Mouse (Mus musculus) olfactory bulb, adult 2 months (tissue): ENCODE measurements around the gene Gm28043. TPM values are rescaled to one million over a fixed set of nuclear protein-coding genes. Genes with fewer than 3 reads are reported as not detected.

Source experiments
- H3K27ac ChIP-seq: fragments of 200-500 bp; 2 replicates; pipeline ENCODE4 v1.5.1; 2012; ENCODE audit warnings: low read depth, low read length; ENCODE audit not compliant: insufficient read depth
- H3K4me1 ChIP-seq: fragments of 200-500 bp; 2 replicates; pipeline ENCODE4 v1.6.1; 2012; ENCODE audit warnings: low read length; ENCODE audit not compliant: control insufficient read depth, insufficient read depth
- H3K4me3 ChIP-seq: fragments of 200-500 bp; 2 replicates; pipeline ENCODE4 v1.5.1; 2012; ENCODE audit warnings: mild to moderate bottlenecking, low read depth, low read length, moderate library complexity; ENCODE audit not compliant: insufficient read depth
- CTCF ChIP-seq: fragments of 200-500 bp; IDR thresholded peaks from 2 replicates; pipeline ENCODE4 v1.5.1; 2012; ENCODE audit warnings: low read depth, mild to moderate bottlenecking, low read length, moderate library complexity; ENCODE audit not compliant: insufficient read depth
- POLR2A ChIP-seq: fragments of 200-500 bp; IDR thresholded peaks from 2 replicates; pipeline ENCODE4 v1.6.1; 2012; ENCODE audit warnings: mild to moderate bottlenecking, low read depth, low read length, moderate library complexity; ENCODE audit not compliant: insufficient read depth
- WGBS: fragments of 180-500 bp; shearing (Covaris S2); methylation state at CpG from one replicate; pipeline ENCODE4 v1.1.7; 2018; 5-methylcytosine and 5-hydroxymethylcytosine counted together
- polyA plus RNA-seq: library from polyadenylated mRNA; stranded (reverse); fragments of >200 nt; gene quantifications from 2 replicates; pipeline ENCODE4 v1.2.4, GENCODE M21; 2012; ENCODE audit warnings: low replicate concordance; ENCODE audit not compliant: missing spikeins, insufficient read depth, insufficient read length

Gm28043 gene
- polyA plus RNA-seq, 1 experiment = not detected

DNA sequence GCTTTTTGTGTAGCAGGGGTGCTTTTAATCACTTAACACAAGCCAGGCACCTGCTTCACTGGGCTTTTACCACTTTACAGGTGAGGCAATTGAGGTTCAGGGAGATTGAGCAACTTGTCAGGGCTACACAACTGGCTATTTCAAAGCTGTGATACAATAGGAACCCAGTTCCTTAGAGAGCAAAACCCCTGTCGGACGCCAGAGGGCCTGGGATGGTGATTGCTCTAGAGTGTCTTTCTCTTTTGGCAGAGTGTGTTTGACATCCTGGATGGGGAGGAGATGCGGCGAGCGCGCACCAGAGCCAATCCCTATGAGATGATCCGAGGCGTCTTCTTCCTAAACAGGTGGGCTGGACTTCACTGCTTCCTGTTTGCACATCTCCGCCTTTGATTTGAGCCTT is 67.0 kb downstream of the Gm28043 start:
- Histone ChIP-seq H3K4me3 (no peak overlapping the region), H3K27ac (no peak overlapping the region), H3K4me1 (no peaks in the 10 kb centered on the region)
- TF ChIP-seq POLR2A = no peak
- TF ChIP-seq CTCF = no peak
- 93% methylated on average over 9 of the region's 9 CpGs for WGBS

DNA sequence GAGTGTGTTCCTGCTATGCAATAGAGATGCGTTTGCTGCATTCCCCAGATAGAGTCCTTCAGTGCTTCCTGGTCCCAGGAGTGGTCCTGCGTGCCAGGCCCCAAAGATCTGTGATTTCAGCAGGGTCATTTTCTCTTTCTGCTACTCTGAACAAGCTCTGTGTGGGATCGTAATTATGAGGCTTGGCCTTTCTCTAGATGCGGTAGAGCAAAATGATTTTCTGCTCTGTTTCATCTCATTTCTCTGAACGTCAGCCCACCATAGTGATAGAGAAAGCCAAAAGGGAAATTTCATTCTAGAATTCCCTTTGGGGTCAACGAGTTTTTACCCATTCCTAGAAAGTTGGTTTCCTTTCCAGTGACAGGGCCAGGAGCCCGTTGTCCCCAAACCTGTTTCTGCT is 67.6 kb downstream of the Gm28043 start:
- no peak overlapping the region for H3K27ac ChIP-seq
- H3K4me3 ChIP-seq = no peak overlapping the region
- TF ChIP-seq POLR2A (no peak), CTCF (no peak)
- H3K4me1 ChIP-seq = no peaks in the 10 kb centered on the region
- 62% methylated on average over 7 of the region's 7 CpGs for WGBS

GRCm38 (mm10) chr17:29683127-29683526 is 68.5 kb downstream of the Gm28043 start:
- whole genome bisulfite sequencing = 77% methylated on average over 2 of the region's 2 CpGs
- peaks cover 6% of the 10 kb centered on the region; the same call in 1 of the 2 replicates for H3K4me1 ChIP-seq
- TF ChIP-seq POLR2A (no peak), CTCF (no peak)
- no peak overlapping the region for H3K27ac ChIP-seq
- no peak overlapping the region for H3K4me3 ChIP-seq

- TF ChIP-seq CTCF (no peak), POLR2A (no peak)
- no peak overlapping the region for H3K27ac ChIP-seq
Measured at GRCm38 (mm10) chr17:29684275-29684674, 69.6 kb downstream of the Gm28043 start.

GRCm38 (mm10) chr17:29686771-29687170 is 72.1 kb downstream of the Gm28043 start:
- 98% methylated on average over 5 of the region's 5 CpGs for WGBS
- Histone ChIP-seq H3K4me3 (no peak overlapping the region), H3K27ac (no peak overlapping the region), H3K4me1 (peaks cover 6% of the 10 kb centered on the region; the same call in 1 of the 2 replicates)
- no peak for TF ChIP-seq POLR2A
- TF ChIP-seq CTCF = no peak

More at GRCm38 (mm10) chr17:29684275-29684674, 69.6 kb downstream of the Gm28043 start:
- no peak overlapping the region for H3K4me3 ChIP-seq
- H3K4me1 ChIP-seq = peaks cover 6% of the 10 kb centered on the region; the same call in 1 of the 2 replicates
- 94% methylated on average over 4 of the region's 4 CpGs for WGBS

- WGBS = 85% methylated on average over 6 of the region's 6 CpGs
- TF ChIP-seq POLR2A (no peak), CTCF (no peak)
- no peak overlapping the region for H3K27ac ChIP-seq
- no peak overlapping the region for H3K4me3 ChIP-seq
- H3K4me1 ChIP-seq = peaks cover 6% of the 10 kb centered on the region; the same call in 1 of the 2 replicates
Measured at GRCm38 (mm10) chr17:29687373-29687772, 72.7 kb downstream of the Gm28043 start.

DNA sequence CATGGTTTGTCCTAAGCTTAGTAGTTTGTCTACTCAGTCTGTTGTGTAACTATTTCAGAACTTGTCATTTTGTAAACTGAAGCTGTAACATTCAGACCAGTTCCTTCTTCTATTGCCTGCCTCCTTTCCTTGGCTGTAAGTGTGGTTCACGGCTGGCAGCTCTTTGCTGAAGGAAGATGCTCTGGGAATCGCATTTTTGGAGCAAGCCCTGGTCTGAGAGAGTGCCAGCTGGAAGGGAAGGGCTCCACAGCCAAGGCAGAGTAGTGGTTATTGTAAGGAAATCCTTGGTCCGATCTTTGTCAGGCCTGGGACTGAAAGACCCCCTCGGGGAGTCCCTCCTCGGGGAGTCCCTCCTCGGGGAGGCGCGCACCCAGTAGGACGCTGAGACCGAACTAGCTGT is 73.9 kb downstream of the Gm28043 start:
- WGBS = 78% methylated on average over 10 of the region's 10 CpGs

DNA sequence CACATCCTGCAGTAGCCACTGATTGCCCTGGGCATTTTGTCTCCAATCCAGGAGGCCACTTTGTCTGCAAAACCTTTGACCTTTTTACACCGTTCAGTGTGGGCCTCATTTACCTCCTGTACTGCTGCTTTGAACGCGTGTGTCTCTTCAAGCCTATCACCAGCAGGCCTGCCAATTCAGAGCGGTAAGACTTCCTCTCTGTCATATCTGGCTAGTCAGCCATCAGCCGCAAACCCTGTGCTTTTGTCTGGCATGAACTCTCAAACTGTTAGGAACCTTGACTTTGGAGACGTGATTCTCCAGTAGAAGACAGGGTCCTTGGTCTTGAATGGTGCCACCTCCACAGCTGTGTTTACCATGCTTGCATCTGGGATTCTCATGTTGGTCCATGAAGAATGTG is 75.6 kb downstream of the Gm28043 start:
- 86% methylated on average over 6 of the region's 6 CpGs for WGBS
- TF ChIP-seq CTCF (no peak), POLR2A (no peak)
- no peak overlapping the region for H3K4me3 ChIP-seq
- H3K4me1 ChIP-seq = peaks cover 6% of the 10 kb centered on the region; the same call in 1 of the 2 replicates
- no peak overlapping the region for H3K27ac ChIP-seq

More for the DNA sequence above, 73.9 kb downstream of the Gm28043 start:
- peaks cover 6% of the 10 kb centered on the region; the same call in 1 of the 2 replicates for H3K4me1 ChIP-seq
- H3K27ac ChIP-seq = no peak overlapping the region
- no peak for TF ChIP-seq POLR2A
- TF ChIP-seq CTCF = no peak
- H3K4me3 ChIP-seq = no peak overlapping the region

DNA sequence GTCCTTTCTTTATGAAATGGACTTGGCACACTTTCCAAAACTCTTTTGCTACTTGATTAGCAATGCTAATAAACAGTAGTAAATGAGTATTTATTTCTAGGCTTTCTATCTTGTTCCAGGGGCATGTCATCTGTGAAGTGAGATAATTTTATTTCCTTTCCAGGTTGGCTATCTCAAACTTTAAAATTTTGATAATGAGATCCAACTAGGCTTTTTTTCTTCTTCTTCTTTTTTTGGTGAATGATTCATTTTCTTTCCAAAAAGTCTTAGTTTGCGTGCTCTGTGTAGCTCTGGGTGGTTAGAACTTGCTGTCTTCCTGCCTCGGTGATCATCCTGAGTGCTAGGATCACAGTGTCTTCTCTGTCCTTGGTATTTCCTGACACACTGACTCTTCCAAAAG is 78.2 kb downstream of the Gm28043 start:
- H3K4me3 ChIP-seq = no peak overlapping the region
- H3K27ac ChIP-seq = no peak overlapping the region
- TF ChIP-seq POLR2A (no peak), CTCF (no peak)
- 91% methylated on average over 2 of the region's 2 CpGs for WGBS
- peaks cover 1% of the 10 kb centered on the region; the same call in 1 of the 2 replicates for H3K4me1 ChIP-seq

DNA sequence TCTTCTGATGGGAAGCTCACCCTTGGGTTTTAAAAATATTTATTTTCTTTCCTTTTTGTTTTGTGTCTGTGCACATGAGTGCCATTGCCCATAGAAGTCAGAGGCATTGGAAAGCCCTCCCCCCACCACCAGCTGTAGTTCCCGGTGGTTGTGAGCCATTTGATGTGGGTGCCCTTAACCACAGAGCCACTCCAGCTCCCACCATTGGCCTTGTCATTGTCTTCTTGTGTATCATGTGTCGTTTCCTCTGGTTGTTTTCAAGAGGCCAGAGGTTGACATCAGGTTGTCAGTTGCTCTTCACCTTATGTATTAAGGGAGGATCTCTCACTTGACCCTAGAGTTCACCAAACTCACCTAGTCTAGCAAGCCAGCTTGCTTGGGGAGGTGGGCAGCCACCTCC is 78.9 kb downstream of the Gm28043 start:
- no peak for TF ChIP-seq CTCF
- TF ChIP-seq POLR2A = no peak
- Histone ChIP-seq H3K4me1 (no peaks in the 10 kb centered on the region; the same call in 1 of the 2 replicates), H3K4me3 (no peak overlapping the region), H3K27ac (no peak overlapping the region)
- WGBS = 76% methylated on average over 2 of the region's 2 CpGs
